Mouse (Mus musculus): ENCODE measurements around the gene Tdrkh. TPM values are rescaled to one million over a fixed set of nuclear protein-coding genes. Genes with fewer than 3 reads are reported as not detected.

Tdrkh gene
- polyA plus RNA-seq, 1 experiment, result 0.15 TPM

DNA sequence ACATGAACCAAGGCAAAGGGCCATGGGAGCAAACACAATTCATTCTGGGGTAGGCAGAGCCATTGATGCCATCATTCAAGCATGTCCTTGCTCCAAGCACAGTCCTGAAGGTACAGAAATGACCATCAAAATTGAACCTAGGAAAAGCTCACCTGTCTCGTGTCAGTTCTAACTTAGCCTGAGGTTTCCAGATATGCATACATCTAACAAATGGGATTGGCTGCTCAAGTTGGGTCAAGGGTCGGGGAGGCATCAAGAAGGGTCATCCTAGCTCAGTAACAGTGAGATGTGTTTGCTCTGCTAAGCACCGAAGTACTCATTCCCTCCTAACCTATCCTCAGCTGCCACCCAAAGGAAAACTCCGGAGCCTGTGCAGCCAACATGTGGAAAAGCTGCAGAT, 16.2 kb upstream of the Tdrkh start:
- Histone ChIP-seq H3K4me3 (ENCODE audit: extremely low read depth, insufficient read depth, insufficient read length) (no peak overlapping the region), H3K4me1 (ENCODE audit: control insufficient read depth, insufficient read depth, insufficient read length) (no peaks in the 10 kb centered on the region; the same call in 1 of the 2 replicates), H3K36me3 (ENCODE audit: control insufficient read depth, insufficient read depth, low read length) (no peaks in the 10 kb centered on the region), H3K27me3 (ENCODE audit: control insufficient read depth, insufficient read depth, low read length) (peaks cover 2% of the 10 kb centered on the region; the same call in 1 of the 2 replicates), H3K27ac (ENCODE audit: insufficient read depth, low read length) (no peak overlapping the region)
- no peak for DNase-seq (ENCODE audit: low read depth in 1 of 2, low spot score in 2 of 2)
- 84% methylated on average over 4 of the region's 4 CpGs for WGBS
- TF ChIP-seq POLR2A (IDR thresholded peaks at IDR 0.05; ENCODE audit: low read depth, low read length) (no peak), CTCF (IDR thresholded peaks at IDR 0.05; ENCODE audit: extremely low read depth, insufficient read depth, insufficient read length, insufficient replicate concordance) (no peak)

DNA sequence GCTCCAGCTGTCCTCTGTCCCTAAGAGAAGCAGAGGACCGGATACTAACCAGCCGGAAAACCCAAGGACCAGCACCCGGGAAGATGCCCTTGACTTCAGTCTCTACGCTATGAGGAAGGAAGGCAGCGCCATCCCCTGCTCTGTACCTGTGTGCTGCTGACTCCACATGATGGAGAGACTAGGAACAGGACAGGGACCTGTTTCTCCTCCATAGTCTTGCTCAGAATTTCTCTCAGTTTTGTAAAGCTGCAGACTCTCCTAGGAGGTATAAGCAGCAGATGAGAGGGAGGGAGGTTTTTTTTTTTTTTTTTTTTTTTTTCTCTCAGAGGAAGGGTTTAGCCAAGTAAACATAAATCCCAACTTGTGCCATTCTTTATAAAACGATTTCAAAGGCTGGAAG, 14.9 kb upstream of the Tdrkh start, which contains the start of gene Lingo4:
Gene Lingo4 (plus strand): TSS at position 301 of the 400 bp plus-strand sequence.
- Histone ChIP-seq H3K36me3 (ENCODE audit: control insufficient read depth, insufficient read depth, low read length) (no peaks in the 10 kb centered on the region), H3K27ac (ENCODE audit: insufficient read depth, low read length) (no peak within 1 kb of the TSS), H3K27me3 (ENCODE audit: control insufficient read depth, insufficient read depth, low read length) (peaks cover 2% of the 10 kb centered on the region; the same call in 1 of the 2 replicates), H3K4me1 (ENCODE audit: control insufficient read depth, insufficient read depth, insufficient read length) (no peaks in the 10 kb centered on the region; the same call in 1 of the 2 replicates), H3K4me3 (ENCODE audit: extremely low read depth, insufficient read depth, insufficient read length) (no peak within 1 kb of the TSS; the same call in 1 of the 2 replicates)
- WGBS, result 67% methylated on average over 6 of the region's 6 CpGs
- DNase-seq (ENCODE audit: low read depth in 1 of 2, low spot score in 2 of 2), result no peak
- TF ChIP-seq POLR2A (IDR thresholded peaks at IDR 0.05; ENCODE audit: low read depth, low read length), result no peak
- no peak for TF ChIP-seq CTCF (IDR thresholded peaks at IDR 0.05; ENCODE audit: extremely low read depth, insufficient read depth, insufficient read length, insufficient replicate concordance)

DNA sequence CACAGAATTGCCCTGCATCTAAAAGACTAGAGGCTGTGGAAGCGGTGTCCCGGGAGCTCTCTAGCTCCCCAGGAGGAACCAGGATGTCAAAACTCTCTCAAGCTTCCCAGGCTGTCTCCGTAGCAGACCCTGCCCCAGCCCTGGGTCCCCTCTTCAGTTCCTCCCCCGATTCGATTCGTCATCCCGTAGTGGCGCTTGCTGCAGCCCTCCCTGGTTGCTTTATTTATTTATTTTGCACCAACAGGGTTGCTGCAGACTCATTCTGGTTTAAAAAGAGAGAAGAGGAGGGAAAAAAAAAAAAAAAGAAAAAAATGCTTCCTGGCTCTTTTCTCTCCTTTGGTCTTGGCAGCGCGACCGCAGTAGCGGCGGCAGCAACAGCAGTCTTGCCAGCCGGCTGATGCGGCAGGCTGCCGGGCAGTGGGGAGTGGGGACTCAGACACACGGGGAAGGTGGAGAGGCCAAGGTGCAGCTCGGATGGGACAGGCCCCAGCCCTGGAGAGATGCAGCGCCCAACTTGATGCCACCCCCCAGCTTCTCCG, 14.1 kb upstream of the Tdrkh start:
- H3K4me3 ChIP-seq (ENCODE audit: extremely low read depth, insufficient read depth, insufficient read length), result no peak overlapping the region; the same call in 1 of the 2 replicates
- no peak for DNase-seq (ENCODE audit: low read depth in 1 of 2, low spot score in 2 of 2)
- TF ChIP-seq CTCF (IDR thresholded peaks at IDR 0.05; ENCODE audit: extremely low read depth, insufficient read depth, insufficient read length, insufficient replicate concordance), result no peak
- no peak for TF ChIP-seq POLR2A (IDR thresholded peaks at IDR 0.05; ENCODE audit: low read depth, low read length)

DNA sequence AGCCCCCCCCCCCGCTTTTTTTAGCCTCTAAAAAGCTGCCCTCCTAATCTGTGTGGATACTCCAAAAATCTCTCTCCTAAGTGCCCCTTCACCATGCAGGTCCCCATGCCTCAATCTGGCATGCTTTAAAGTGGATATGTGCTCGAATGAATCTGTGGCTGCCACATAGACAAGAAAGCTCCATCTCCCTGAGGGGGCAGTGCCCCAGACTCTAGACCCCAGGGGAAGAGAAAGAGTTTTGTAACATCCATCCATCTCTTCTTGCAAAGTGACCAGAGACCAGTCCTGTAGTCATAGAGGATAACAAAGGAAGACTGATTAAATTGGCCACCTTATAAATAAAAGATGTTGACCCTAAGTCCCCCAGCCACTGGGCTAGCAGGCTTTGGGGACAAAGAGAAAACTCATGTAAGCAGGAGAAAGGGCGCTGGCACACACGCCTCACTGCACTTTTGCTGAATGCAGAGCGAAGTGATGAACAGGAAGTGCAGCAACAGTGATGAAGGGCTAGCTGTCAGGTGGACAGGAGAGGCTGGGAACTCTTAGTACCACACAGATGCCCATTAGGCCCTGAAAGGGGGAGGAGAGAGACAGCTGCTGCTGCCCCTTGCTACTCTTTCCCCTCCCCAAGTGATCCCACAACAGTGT, 13.3 kb upstream of the Tdrkh start:
- Histone ChIP-seq H3K27ac (ENCODE audit: insufficient read depth, low read length) (no peak overlapping the region), H3K4me1 (ENCODE audit: control insufficient read depth, insufficient read depth, insufficient read length) (no peaks in the 10 kb centered on the region; the same call in 1 of the 2 replicates), H3K27me3 (ENCODE audit: control insufficient read depth, insufficient read depth, low read length) (peaks cover 2% of the 10 kb centered on the region; the same call in 1 of the 2 replicates), H3K4me3 (ENCODE audit: extremely low read depth, insufficient read depth, insufficient read length) (no peak overlapping the region), H3K36me3 (ENCODE audit: control insufficient read depth, insufficient read depth, low read length) (no peaks in the 10 kb centered on the region)
- no peak for DNase-seq (ENCODE audit: low read depth in 1 of 2, low spot score in 2 of 2)
- TF ChIP-seq POLR2A (IDR thresholded peaks at IDR 0.05; ENCODE audit: low read depth, low read length) (no peak), CTCF (IDR thresholded peaks at IDR 0.05; ENCODE audit: extremely low read depth, insufficient read depth, insufficient read length, insufficient replicate concordance) (no peak)
- WGBS, result 57% methylated on average over 5 of the region's 5 CpGs

More for the DNA sequence above, 14.1 kb upstream of the Tdrkh start:
- H3K27ac ChIP-seq (ENCODE audit: insufficient read depth, low read length), result no peak overlapping the region
- no peaks in the 10 kb centered on the region for H3K36me3 ChIP-seq (ENCODE audit: control insufficient read depth, insufficient read depth, low read length)
- peaks cover 2% of the 10 kb centered on the region; the same call in 1 of the 2 replicates for H3K27me3 ChIP-seq (ENCODE audit: control insufficient read depth, insufficient read depth, low read length)
- no peaks in the 10 kb centered on the region; the same call in 1 of the 2 replicates for H3K4me1 ChIP-seq (ENCODE audit: control insufficient read depth, insufficient read depth, insufficient read length)
- 3% methylated on average over 20 of the region's 20 CpGs for WGBS

DNA sequence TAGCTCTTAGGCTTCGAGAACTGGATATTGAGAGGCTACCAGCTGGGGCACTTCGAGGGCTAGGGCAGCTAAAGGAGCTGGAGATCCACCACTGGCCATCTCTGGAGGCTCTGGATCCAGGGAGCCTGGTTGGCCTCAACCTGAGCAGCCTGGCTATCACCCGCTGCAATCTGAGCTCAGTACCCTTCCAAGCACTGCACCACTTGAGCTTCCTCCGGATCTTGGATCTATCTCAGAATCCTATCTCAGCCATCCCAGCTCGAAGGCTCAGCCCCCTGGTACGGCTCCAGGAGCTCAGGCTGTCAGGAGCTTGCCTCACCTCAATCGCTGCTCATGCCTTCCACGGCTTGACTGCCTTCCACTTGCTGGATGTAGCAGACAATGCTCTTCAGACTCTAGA, 10.6 kb upstream of the Tdrkh start:
- H3K4me3 ChIP-seq (ENCODE audit: extremely low read depth, insufficient read depth, insufficient read length), result no peak overlapping the region
- H3K27me3 ChIP-seq (ENCODE audit: control insufficient read depth, insufficient read depth, low read length), result peaks cover 2% of the 10 kb centered on the region; the same call in 1 of the 2 replicates
- H3K27ac ChIP-seq (ENCODE audit: insufficient read depth, low read length), result no peak overlapping the region
- WGBS, result 75% methylated on average over 8 of the region's 8 CpGs
- no peaks in the 10 kb centered on the region for H3K36me3 ChIP-seq (ENCODE audit: control insufficient read depth, insufficient read depth, low read length)
- no peak for DNase-seq (ENCODE audit: low read depth in 1 of 2, low spot score in 2 of 2)
- no peak for TF ChIP-seq POLR2A (IDR thresholded peaks at IDR 0.05; ENCODE audit: low read depth, low read length)
- no peak for TF ChIP-seq CTCF (IDR thresholded peaks at IDR 0.05; ENCODE audit: extremely low read depth, insufficient read depth, insufficient read length, insufficient replicate concordance)
- no peaks in the 10 kb centered on the region; the same call in 1 of the 2 replicates for H3K4me1 ChIP-seq (ENCODE audit: control insufficient read depth, insufficient read depth, insufficient read length)

DNA sequence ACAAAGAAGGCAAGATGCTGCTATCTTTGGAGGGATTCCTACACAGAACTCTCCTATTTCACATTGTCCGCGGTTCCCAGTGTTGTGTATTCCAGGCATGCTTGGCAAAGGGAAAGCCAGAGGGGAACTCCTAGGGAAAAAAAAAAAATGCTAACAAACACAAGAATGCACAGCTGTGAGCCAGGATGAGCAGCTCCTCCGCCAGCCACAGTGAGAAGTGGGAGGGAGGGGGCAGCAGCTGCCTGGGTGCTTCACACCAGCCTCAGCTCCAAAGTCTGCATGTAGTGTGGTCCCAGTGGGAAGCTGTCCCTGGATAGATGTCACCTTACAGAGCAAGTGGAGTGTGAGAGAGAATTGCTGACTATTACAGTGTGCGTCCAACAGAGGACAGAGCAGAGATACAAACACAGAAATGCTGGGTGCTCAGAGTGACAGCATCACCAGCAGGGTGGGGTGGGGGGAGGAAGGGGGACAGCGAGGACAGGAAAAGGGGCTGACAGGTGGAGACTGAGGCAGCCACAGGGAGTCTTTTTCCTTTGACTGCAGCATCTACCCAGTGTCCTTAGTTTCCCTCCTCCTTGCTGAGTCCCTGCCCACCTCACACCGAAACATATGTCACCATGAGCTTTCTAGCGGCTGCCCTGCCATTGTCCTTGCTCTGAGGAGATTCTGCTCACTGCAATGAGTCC, 8.6 kb upstream of the Tdrkh start:
- H3K27me3 ChIP-seq (ENCODE audit: control insufficient read depth, insufficient read depth, low read length), result no peaks in the 10 kb centered on the region
- no peak overlapping the region for H3K4me3 ChIP-seq (ENCODE audit: extremely low read depth, insufficient read depth, insufficient read length)
- no peaks in the 10 kb centered on the region for H3K4me1 ChIP-seq (ENCODE audit: control insufficient read depth, insufficient read depth, insufficient read length)
- H3K36me3 ChIP-seq (ENCODE audit: control insufficient read depth, insufficient read depth, low read length), result no peaks in the 10 kb centered on the region
- no peak for DNase-seq (ENCODE audit: low read depth in 1 of 2, low spot score in 2 of 2)
- H3K27ac ChIP-seq (ENCODE audit: insufficient read depth, low read length), result no peak overlapping the region
- 52% methylated on average over 7 of the region's 7 CpGs for WGBS
- no peak for TF ChIP-seq POLR2A (IDR thresholded peaks at IDR 0.05; ENCODE audit: low read depth, low read length)
- no peak for TF ChIP-seq CTCF (IDR thresholded peaks at IDR 0.05; ENCODE audit: extremely low read depth, insufficient read depth, insufficient read length, insufficient replicate concordance)

All from spleen, adult 2 months (tissue).